Mouse (Mus musculus) fibroblast of lung, adult 2 months (primary cell): Measurements from ENCODE around the gene Epb41l3.

Experiments used
- DNase-seq: peaks from one replicate; pipeline ENCODE4 v3.0.0-alpha.2; 2011; ENCODE audit warnings: low read depth

Gene Epb41l3

DNA sequence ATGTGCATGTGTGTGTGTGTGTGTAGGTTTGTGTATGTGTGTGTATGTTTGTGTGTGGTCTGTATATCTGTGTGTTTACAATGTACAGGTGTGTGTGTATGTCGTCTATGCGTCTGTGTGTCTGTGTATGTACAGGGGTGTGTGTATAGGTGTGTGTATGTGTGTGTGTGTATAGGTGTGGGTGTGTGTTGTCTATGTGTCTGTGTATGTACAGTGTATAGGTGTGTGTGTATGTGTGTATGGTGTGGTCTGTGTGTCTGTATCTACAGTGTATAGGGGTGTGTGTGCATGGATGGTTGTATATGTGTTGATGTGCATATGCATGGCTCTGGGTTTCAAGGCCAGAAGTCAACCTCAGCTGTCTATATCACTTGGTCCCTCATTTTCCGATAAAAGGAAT lies 161.7 kb downstream of the Epb41l3 start:
- DNase-seq = no peak

- DNase-seq = no peak
Observed at GRCm38 (mm10) chr17:69238810-69239373, 163.4 kb downstream of the Epb41l3 start.

DNA sequence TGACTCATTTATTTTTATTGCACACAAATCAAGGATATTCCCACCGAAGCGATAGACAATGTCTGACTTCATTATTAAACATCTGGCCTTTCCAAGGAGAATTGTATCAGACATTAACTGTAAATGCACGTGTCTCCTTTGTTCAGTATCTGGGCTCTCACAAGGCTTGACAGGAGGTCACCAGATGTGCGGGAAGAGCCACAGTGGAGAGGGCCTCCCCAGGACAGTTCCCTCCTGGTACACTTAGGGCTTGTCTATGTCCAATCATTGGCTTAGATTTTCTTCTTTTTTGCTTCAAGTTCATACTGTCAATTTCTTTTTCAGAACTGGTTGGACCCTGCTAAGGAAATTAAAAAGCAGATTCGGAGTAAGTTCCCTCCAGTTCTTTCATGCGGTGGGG lies 163.9 kb downstream of the Epb41l3 start:
- no peak for DNase-seq

DNA sequence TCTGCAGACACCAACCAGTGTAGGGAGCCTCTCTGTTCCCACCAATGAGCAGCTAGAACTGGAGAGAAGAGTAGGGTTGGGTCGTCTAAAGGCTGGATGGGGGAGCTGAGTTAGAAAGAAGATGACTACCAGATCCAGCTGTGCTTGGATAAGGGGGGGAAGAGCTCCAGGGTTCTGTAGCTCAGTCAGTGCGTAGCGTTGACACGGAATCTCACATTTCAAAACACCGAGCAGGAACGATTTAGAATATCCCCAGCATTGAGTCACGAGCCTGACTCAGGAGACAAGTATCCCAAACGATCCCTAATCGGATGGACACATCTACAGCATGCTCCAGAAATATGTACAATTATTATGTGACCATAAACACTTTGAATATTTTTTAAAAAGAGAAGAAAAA lies 180.4 kb downstream of the Epb41l3 start:
- peak; percentile 47 for DNase-seq

GRCm38 (mm10) chr17:69256441-69256840 lies 181.0 kb downstream of the Epb41l3 start:
- peak; percentile 20 for DNase-seq

DNA sequence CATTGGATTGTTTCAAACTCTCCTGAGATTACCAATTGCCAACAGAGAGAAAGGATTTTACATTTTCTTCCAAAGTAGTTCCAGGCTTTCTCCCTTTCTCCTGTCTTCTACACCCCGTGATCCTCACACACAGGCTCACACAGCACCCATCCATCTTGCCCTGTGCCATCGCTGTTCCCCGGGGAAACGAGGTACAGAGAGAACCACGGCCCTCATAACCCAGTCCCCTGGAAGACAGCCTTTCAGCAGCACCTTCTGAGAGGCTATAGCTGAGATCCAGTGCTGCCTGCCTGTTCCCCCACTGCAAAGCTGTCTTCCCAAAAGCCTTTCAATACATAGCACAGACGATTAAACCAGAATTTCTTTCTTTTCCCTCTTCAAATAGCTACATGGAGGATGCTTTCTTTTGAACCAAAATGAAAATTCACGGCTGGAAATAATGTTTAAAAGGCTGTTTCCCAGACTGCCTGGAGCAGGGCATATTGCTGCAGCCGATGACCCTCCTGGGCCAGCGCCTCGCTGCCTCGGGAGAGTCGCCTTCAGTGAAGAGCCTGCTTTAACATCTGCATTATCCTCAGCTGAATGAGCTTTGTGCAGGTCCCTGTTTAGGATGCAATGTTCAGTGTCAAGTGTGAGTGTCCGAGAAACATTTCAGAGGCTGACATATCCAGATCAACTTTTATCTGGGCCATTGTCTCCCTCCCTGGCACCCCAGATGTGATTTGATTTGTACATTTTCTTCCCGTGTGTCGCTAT lies 188.5 kb downstream of the Epb41l3 start:
- DNase-seq = no peak

DNA sequence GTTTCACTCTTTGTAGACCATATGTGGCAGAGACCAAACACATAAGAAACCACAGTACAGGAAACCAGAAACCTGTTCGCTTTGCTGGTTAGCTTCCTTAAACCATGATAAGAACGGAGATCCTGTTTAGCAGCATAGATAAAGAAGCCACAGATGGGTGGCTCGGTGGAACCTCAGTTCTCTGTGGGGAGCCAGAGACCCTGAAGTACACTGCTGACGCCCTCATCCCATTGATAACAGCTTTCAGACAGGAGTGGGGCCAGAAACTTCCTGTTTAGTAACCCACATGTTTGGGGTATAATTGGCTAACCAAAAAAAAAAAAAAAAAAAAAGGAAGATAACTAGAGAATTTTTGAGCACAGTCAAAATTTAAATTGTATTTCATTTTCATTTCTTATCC lies 189.7 kb downstream of the Epb41l3 start:
- no peak for DNase-seq

GRCm38 (mm10) chr17:69265759-69266463 lies 190.4 kb downstream of the Epb41l3 start:
- DNase-seq = no peak

GRCm38 (mm10) chr17:69266936-69267335 lies 191.5 kb downstream of the Epb41l3 start:
- DNase-seq = no peak

- no peak for DNase-seq
Observed at GRCm38 (mm10) chr17:69267526-69267925, 192.0 kb downstream of the Epb41l3 start.

DNA sequence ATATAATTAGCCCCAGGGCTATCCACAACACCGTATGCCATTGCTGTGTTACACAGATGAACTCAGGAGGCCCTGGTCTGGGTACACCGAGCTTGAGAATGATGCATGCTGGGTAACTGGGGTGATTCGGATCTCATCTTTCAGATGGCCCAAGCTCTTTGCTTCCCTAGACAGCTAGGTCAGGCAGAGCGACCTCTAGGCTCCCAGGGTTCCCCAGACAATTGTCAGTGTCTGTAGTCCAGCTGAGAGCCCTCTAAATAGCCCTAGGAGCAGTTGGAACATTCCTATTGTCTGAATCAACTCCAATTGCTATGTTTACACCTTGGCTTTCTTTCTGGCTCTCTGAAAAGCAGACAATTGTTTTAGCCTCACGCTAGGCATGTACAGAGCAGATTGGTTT lies 201.9 kb downstream of the Epb41l3 start:
- DNase-seq = no peak

- DNase-seq = no peak
Observed at GRCm38 (mm10) chr17:69284511-69284910, 209.0 kb downstream of the Epb41l3 start.

DNA sequence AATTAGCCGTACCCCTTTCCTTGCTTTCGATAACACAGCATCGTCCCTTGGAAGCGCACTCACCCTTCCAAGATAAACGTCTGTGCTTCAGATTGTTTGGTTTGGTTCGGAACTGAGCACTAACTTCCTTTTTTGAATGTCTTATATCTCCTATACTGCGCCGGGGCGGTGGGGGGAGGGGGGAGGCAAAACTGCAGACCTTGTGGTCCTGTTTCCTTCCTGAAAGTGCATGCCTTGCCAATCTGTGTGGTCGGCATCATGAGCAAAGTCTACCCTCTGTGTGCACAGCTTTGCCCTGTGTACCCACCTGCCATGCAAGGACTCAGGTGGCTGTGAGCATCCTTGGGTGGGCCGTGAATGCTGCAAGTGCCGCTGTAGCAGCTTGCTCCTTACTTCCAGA lies 212.6 kb downstream of the Epb41l3 start:
- DNase-seq = no peak

GRCm38 (mm10) chr17:69290272-69290671 lies 214.8 kb downstream of the Epb41l3 start:
- no peak for DNase-seq

DNA sequence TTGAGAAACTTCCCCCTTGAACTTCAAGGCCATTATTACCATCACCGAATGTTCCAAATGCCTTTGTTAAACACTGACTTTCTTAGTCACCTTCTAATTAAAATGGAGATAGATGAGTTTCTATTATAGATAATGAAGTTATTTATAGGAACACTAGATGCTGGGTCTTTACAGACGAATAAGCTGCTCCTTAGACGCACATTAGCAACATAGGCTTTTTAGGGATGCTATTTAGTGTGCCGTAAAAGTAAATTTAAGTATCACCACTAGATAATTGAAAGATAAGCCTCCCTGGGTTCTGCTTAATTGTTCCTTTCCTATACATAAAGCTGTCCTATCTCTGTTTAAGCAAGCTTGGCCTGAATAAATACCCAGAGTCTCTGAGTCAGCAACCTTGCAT lies 226.1 kb downstream of the Epb41l3 start:
- no peak for DNase-seq

GRCm38 (mm10) chr17:69303579-69304274 lies 228.2 kb downstream of the Epb41l3 start:
- no peak for DNase-seq

DNA sequence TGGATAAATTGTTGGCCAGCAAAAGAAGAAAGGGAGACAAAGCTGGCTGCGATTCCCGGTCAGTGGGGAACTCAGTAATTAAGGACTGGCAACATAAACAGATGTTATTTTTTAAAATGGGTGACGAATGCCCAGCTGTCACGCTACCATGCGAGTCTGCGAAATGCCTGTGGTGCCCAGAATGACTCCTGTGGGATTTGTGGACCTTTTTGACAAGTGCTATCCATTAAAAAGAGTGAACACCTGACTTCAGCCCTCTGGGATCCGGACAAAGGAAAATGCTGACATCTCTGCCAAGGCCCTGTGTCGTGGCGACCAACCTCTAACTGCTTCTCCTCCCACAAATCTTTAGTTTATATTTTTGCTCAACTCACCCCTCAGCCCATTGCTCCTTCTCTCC lies 232.2 kb downstream of the Epb41l3 start:
- no peak for DNase-seq

- DNase-seq = no peak
Observed at GRCm38 (mm10) chr17:69309872-69310271, 234.4 kb downstream of the Epb41l3 start.

- no peak for DNase-seq
Observed at GRCm38 (mm10) chr17:69320496-69320895, 245.0 kb downstream of the Epb41l3 start.

- no peak for DNase-seq
Observed at GRCm38 (mm10) chr17:69322721-69323120, 247.2 kb downstream of the Epb41l3 start.
